Mouse (Mus musculus) intestine, postnatal 0 days (tissue): ENCODE measurements around the gene Tia1. TPM values are rescaled to one million over a fixed set of nuclear protein-coding genes. Genes with fewer than 3 reads are reported as not detected.

ENCODE experiments used
- ATAC-seq: fragments of 200-750 bp; cut with Nextera tagmentation; 2 replicates; pipeline ENCODE4 v1.8.0; 2017; ENCODE audit warnings: mild to moderate bottlenecking, moderate TSS enrichment, moderate library complexity
- H3K27ac ChIP-seq: fragments of 300-500 bp; sonication (generic); 2 replicates; pipeline ENCODE4 v1.5.1; 2014; ENCODE audit warnings: mild to moderate bottlenecking, low read depth, low read length, moderate library complexity
- H3K27me3 ChIP-seq: fragments of 300-500 bp; sonication (generic); replicated peaks from 2 replicates; pipeline ENCODE4 v1.6.1; 2014; ENCODE audit warnings: low read length, mixed read lengths; ENCODE audit not compliant: control insufficient read depth, insufficient read depth
- H3K36me3 ChIP-seq: fragments of 300-500 bp; sonication (generic); 2 replicates; pipeline ENCODE4 v1.6.1; 2014; ENCODE audit warnings: mild to moderate bottlenecking, moderate library complexity; ENCODE audit not compliant: control insufficient read depth, insufficient read depth
- H3K4me1 ChIP-seq: fragments of 300-500 bp; sonication (generic); replicated peaks from 2 replicates; pipeline ENCODE4 v1.6.1; 2014; ENCODE audit warnings: antibody characterized with exemption, low read length, mixed read lengths; ENCODE audit not compliant: control insufficient read depth, insufficient read depth
- H3K4me2 ChIP-seq: fragments of 300-500 bp; sonication (generic); replicated peaks from 2 replicates; pipeline ENCODE4 v1.6.1; 2014; ENCODE audit warnings: low read depth, mild to moderate bottlenecking, moderate library complexity
- H3K4me3 ChIP-seq: fragments of 300-500 bp; sonication (generic); 2 replicates; pipeline ENCODE4 v1.5.1; 2014; ENCODE audit warnings: low read depth, low read length
- H3K9ac ChIP-seq: fragments of 300-500 bp; sonication (generic); 2 replicates; pipeline ENCODE4 v1.6.1; 2014; ENCODE audit warnings: mild to moderate bottlenecking, low read depth, low read length
- H3K9me3 ChIP-seq: fragments of 300-500 bp; sonication (generic); 2 replicates; pipeline ENCODE4 v1.6.1; 2016; ENCODE audit warnings: mixed run types; ENCODE audit not compliant: control insufficient read depth
- CTCF ChIP-seq: sonication (generic); IDR thresholded peaks from 2 replicates; pipeline ENCODE4 v1.5.1; 2016; ENCODE audit warnings: low read depth, mild to moderate bottlenecking, control low read depth, antibody characterized with exemption, moderate library complexity
- WGBS: fragments of 180-500 bp; shearing (Covaris S2); extraction: QIAGEN DNeasy Blood & Tissue Kit; methylation state at CpG from one replicate; pipeline ENCODE4 v1.1.7; 2014; 5-methylcytosine and 5-hydroxymethylcytosine counted together
- polyA plus RNA-seq: library from polyadenylated mRNA; unstranded; fragments of >200 nt; fragmentation: Nextera tagmentation; extraction: Ambion mirVana; gene quantifications from 2 replicates; pipeline ENCODE4 v1.2.1, GENCODE M21; 2015

Tia1 gene
- polyA plus RNA-seq, 1 experiment from 2014 or later, result 33.0 TPM

GRCm38 (mm10) chr6:86472100-86472955 is 68.3 kb downstream of the Tia1 start:
- Histone ChIP-seq H3K4me1 (no peaks in the 10 kb centered on the region; the same call in 1 of the 2 replicates), H3K9me3 (no peaks in the 10 kb centered on the region), H3K9ac (peak overlapping the region; percentile 62), H3K27ac (peak overlapping the region; percentile 80), H3K27me3 (no peaks in the 10 kb centered on the region), H3K4me3 (peak overlapping the region; percentile 38), H3K4me2 (peak overlapping the region; percentile 66), H3K36me3 (peaks cover 20% of the 10 kb centered on the region)
- peak; percentile 100 for TF ChIP-seq CTCF
- peak; percentile 94 for ATAC-seq
- WGBS, result under 1% methylated on average over 56 of the region's 56 CpGs

- Histone ChIP-seq H3K4me2 (peak overlapping the region; percentile 66), H3K36me3 (peaks cover 12% of the 10 kb centered on the region; the same call in 1 of the 2 replicates), H3K4me1 (no peaks in the 10 kb centered on the region; the same call in 1 of the 2 replicates), H3K27me3 (no peaks in the 10 kb centered on the region), H3K27ac (peak overlapping the region; percentile 80), H3K9ac (peak overlapping the region; percentile 62), H3K9me3 (no peaks in the 10 kb centered on the region), H3K4me3 (peak overlapping the region; percentile 38)
- no peak for ATAC-seq
- peak; percentile 52 for TF ChIP-seq CTCF
- 46% methylated on average over 7 of the region's 7 CpGs for WGBS
Observed at GRCm38 (mm10) chr6:86473077-86473476, 69.1 kb downstream of the Tia1 start.

GRCm38 (mm10) chr6:86474072-86474471 is 70.1 kb downstream of the Tia1 start:
- Histone ChIP-seq H3K9me3 (no peaks in the 10 kb centered on the region), H3K36me3 (peaks cover 10% of the 10 kb centered on the region; the same call in 1 of the 2 replicates), H3K4me3 (no peak overlapping the region), H3K27ac (no peak overlapping the region), H3K4me2 (no peak overlapping the region), H3K27me3 (no peaks in the 10 kb centered on the region), H3K4me1 (peaks cover 1% of the 10 kb centered on the region; the same call in 1 of the 2 replicates), H3K9ac (no peak overlapping the region)
- ATAC-seq, result no peak
- TF ChIP-seq CTCF, result no peak
- 92% methylated on average over 5 of the region's 5 CpGs for WGBS

GRCm38 (mm10) chr6:86474646-86475181 is 70.7 kb downstream of the Tia1 start:
- Histone ChIP-seq H3K4me1 (peaks cover 2% of the 10 kb centered on the region), H3K9me3 (no peaks in the 10 kb centered on the region), H3K27me3 (no peaks in the 10 kb centered on the region), H3K36me3 (peaks cover 7% of the 10 kb centered on the region; the same call in 1 of the 2 replicates), H3K4me2 (no peak overlapping the region), H3K9ac (no peak overlapping the region), H3K4me3 (no peak overlapping the region), H3K27ac (no peak overlapping the region)
- no peak for TF ChIP-seq CTCF
- no peak for ATAC-seq

GRCm38 (mm10) chr6:86475462-86476167 is 71.6 kb downstream of the Tia1 start:
- H3K9me3 ChIP-seq, result no peaks in the 10 kb centered on the region
- H3K27me3 ChIP-seq, result no peaks in the 10 kb centered on the region
- ATAC-seq, result no peak
- peak overlapping the region; percentile 15; the same call in 1 of the 2 replicates for H3K27ac ChIP-seq
- no peak overlapping the region for H3K4me3 ChIP-seq
- no peak overlapping the region for H3K4me2 ChIP-seq
- no peak for TF ChIP-seq CTCF
- peaks cover 6% of the 10 kb centered on the region for H3K4me1 ChIP-seq
- WGBS, result 67% methylated on average over 9 of the region's 9 CpGs
- no peak overlapping the region for H3K9ac ChIP-seq
- H3K36me3 ChIP-seq, result no peaks in the 10 kb centered on the region

GRCm38 (mm10) chr6:86476931-86477330 is 72.9 kb downstream of the Tia1 start:
- Histone ChIP-seq H3K9ac (no peak overlapping the region), H3K27ac (peak overlapping the region; percentile 16; the same call in 1 of the 2 replicates), H3K4me3 (no peak overlapping the region), H3K36me3 (no peaks in the 10 kb centered on the region), H3K4me1 (peaks cover 13% of the 10 kb centered on the region), H3K4me2 (no peak overlapping the region), H3K9me3 (no peaks in the 10 kb centered on the region), H3K27me3 (no peaks in the 10 kb centered on the region)
- no peak for TF ChIP-seq CTCF
- ATAC-seq, result no peak
- WGBS, result 58% methylated on average over 5 of the region's 5 CpGs
